Mouse (Mus musculus): ENCODE data around the gene Gxylt2. TPM values are rescaled to one million over a fixed set of nuclear protein-coding genes. Genes with fewer than 3 reads are reported as not detected.
A peak's percentile ranks its signal among the peaks of the same experiment; 100 is the strongest.

Gxylt2 gene
- polyA plus RNA-seq, 1 experiment from 2014 or later, result 5.5 TPM

GRCm38 (mm10) chr6:100716817-100717216 lies 12.3 kb downstream of the Gxylt2 start:
- no peaks in the 10 kb centered on the region for H3K36me3 ChIP-seq
- 81% methylated on average over 8 of the region's 8 CpGs for WGBS
- no peaks in the 10 kb centered on the region for H3K9me3 ChIP-seq
- H3K4me1 ChIP-seq, result no peaks in the 10 kb centered on the region
- H3K4me3 ChIP-seq, result no peak overlapping the region
- H3K27ac ChIP-seq, result no peak overlapping the region
- no peak for ATAC-seq (ENCODE audit: low FRiP score, low read depth)
- no peak overlapping the region for H3K9ac ChIP-seq
- no peaks in the 10 kb centered on the region for H3K27me3 ChIP-seq (replicated peaks)
- no peak overlapping the region for H3K4me2 ChIP-seq (replicated peaks)

DNA sequence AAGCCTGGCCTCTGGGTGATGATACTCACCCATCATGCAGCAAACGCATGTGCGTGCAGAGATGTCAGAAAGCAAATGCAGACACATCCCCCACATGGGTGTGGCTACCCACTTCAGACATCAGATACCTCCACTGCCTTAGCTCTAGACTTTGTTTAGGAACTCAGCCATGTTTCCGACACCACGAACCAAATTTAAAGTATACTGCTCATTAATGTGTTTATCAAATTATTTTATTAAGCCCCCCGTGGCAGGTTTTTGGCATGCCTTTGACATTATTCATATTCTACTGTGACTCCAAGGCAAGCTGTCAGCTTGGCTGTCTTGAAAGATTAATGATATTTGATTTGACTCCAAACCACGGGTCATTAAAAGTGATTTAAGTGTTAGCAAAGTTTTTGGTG lies 15.6 kb downstream of the Gxylt2 start:
- H3K4me1 ChIP-seq, result no peaks in the 10 kb centered on the region
- 79% methylated on average over 6 of the region's 6 CpGs for WGBS
- H3K4me3 ChIP-seq, result no peak overlapping the region
- no peaks in the 10 kb centered on the region for H3K9me3 ChIP-seq
- H3K9ac ChIP-seq, result no peak overlapping the region
- no peak overlapping the region for H3K27ac ChIP-seq
- ATAC-seq (ENCODE audit: low FRiP score, low read depth), result no peak
- no peaks in the 10 kb centered on the region for H3K27me3 ChIP-seq (replicated peaks)
- no peaks in the 10 kb centered on the region for H3K36me3 ChIP-seq
- no peak overlapping the region for H3K4me2 ChIP-seq (replicated peaks)

GRCm38 (mm10) chr6:100720882-100721721 lies 16.6 kb downstream of the Gxylt2 start:
- no peaks in the 10 kb centered on the region for H3K9me3 ChIP-seq
- H3K4me1 ChIP-seq, result no peaks in the 10 kb centered on the region
- H3K9ac ChIP-seq, result no peak overlapping the region
- 69% methylated on average over 17 of the region's 17 CpGs for WGBS
- no peak overlapping the region for H3K4me3 ChIP-seq
- no peaks in the 10 kb centered on the region for H3K36me3 ChIP-seq
- no peak for ATAC-seq (ENCODE audit: low FRiP score, low read depth)
- no peak overlapping the region for H3K27ac ChIP-seq
- H3K27me3 ChIP-seq (replicated peaks), result no peaks in the 10 kb centered on the region
- no peak overlapping the region for H3K4me2 ChIP-seq (replicated peaks)

DNA sequence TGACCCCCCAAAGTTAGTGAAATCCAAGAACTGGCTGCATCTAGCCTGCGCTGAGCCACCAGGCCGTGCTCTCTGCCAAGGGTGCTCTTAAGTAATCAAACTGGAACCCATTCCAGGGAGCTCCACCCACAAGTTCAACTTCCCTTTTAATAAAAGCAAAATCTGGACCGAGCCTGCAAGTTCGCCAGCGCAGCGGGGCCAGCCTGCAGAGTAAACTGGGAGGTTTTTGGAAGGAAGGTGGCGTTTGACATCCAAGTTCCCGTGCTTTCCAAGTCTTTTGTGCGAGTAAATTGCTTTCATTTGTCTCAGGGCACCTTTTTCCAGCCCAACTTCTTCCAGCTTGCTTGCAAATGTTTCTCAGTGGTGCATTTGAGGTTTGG lies 27.5 kb downstream of the Gxylt2 start:
- 66% methylated on average over 9 of the region's 9 CpGs for WGBS

GRCm38 (mm10) chr6:100732376-100733021 lies 28.0 kb downstream of the Gxylt2 start:
- Histone ChIP-seq H3K4me1 (no peaks in the 10 kb centered on the region), H3K9me3 (no peaks in the 10 kb centered on the region), H3K27ac (no peak overlapping the region), H3K27me3 (replicated peaks) (no peaks in the 10 kb centered on the region), H3K36me3 (no peaks in the 10 kb centered on the region), H3K4me3 (no peak overlapping the region), H3K9ac (no peak overlapping the region), H3K4me2 (replicated peaks) (no peak overlapping the region)
- 63% methylated on average over 12 of the region's 12 CpGs for WGBS
- ATAC-seq (ENCODE audit: low FRiP score, low read depth), result no peak

More for the DNA sequence above, 27.5 kb downstream of the Gxylt2 start:
- H3K4me3 ChIP-seq, result no peak overlapping the region
- H3K9me3 ChIP-seq, result no peaks in the 10 kb centered on the region
- no peak overlapping the region for H3K9ac ChIP-seq
- H3K36me3 ChIP-seq, result no peaks in the 10 kb centered on the region
- H3K27me3 ChIP-seq (replicated peaks), result no peaks in the 10 kb centered on the region
- no peak overlapping the region for H3K4me2 ChIP-seq (replicated peaks)
- H3K27ac ChIP-seq, result no peak overlapping the region
- H3K4me1 ChIP-seq, result no peaks in the 10 kb centered on the region
- ATAC-seq (ENCODE audit: low FRiP score, low read depth), result no peak

GRCm38 (mm10) chr6:100733218-100733617 lies 28.7 kb downstream of the Gxylt2 start:
- Histone ChIP-seq H3K4me1 (no peaks in the 10 kb centered on the region), H3K9ac (no peak overlapping the region), H3K36me3 (no peaks in the 10 kb centered on the region), H3K4me2 (replicated peaks) (no peak overlapping the region), H3K4me3 (no peak overlapping the region), H3K27ac (no peak overlapping the region), H3K27me3 (replicated peaks) (no peaks in the 10 kb centered on the region), H3K9me3 (no peaks in the 10 kb centered on the region)
- ATAC-seq (ENCODE audit: low FRiP score, low read depth), result no peak
- WGBS, result 91% methylated on average over 10 of the region's 10 CpGs

DNA sequence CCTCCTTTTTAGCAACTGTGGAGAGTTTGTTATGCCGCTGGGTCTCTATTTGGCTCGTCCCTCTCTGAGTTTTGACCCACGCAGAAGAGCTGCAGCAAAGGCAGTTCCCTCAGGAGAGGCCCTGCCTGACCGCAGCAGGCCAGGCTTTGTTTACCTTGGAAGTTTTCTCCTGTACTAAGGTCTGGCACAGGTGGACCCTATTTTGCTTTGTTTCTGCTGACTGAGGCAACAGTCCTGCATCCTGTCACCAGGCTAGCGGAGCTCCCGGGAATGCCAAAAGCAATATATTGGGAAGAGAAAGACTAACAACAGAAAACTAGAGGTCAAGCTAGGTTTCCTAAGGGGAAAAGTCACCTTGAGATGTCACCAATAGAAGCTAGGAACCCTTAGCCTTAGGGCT lies 29.8 kb downstream of the Gxylt2 start:
- H3K4me3 ChIP-seq, result no peak overlapping the region
- H3K4me2 ChIP-seq (replicated peaks), result no peak overlapping the region
- no peak overlapping the region for H3K9ac ChIP-seq
- no peak for ATAC-seq (ENCODE audit: low FRiP score, low read depth)
- no peaks in the 10 kb centered on the region for H3K27me3 ChIP-seq (replicated peaks)
- H3K9me3 ChIP-seq, result no peaks in the 10 kb centered on the region
- no peak overlapping the region for H3K27ac ChIP-seq
- no peaks in the 10 kb centered on the region for H3K4me1 ChIP-seq
- no peaks in the 10 kb centered on the region for H3K36me3 ChIP-seq
- 88% methylated on average over 6 of the region's 6 CpGs for WGBS

GRCm38 (mm10) chr6:100758431-100759208 lies 54.1 kb downstream of the Gxylt2 start:
- Histone ChIP-seq H3K27ac (no peak overlapping the region), H3K36me3 (no peaks in the 10 kb centered on the region), H3K27me3 (replicated peaks) (no peaks in the 10 kb centered on the region), H3K4me3 (no peak overlapping the region), H3K9me3 (no peaks in the 10 kb centered on the region), H3K4me2 (replicated peaks) (no peak overlapping the region), H3K9ac (no peak overlapping the region), H3K4me1 (no peaks in the 10 kb centered on the region)
- no peak for ATAC-seq (ENCODE audit: low FRiP score, low read depth)
- 73% methylated on average over 4 of the region's 4 CpGs for WGBS

DNA sequence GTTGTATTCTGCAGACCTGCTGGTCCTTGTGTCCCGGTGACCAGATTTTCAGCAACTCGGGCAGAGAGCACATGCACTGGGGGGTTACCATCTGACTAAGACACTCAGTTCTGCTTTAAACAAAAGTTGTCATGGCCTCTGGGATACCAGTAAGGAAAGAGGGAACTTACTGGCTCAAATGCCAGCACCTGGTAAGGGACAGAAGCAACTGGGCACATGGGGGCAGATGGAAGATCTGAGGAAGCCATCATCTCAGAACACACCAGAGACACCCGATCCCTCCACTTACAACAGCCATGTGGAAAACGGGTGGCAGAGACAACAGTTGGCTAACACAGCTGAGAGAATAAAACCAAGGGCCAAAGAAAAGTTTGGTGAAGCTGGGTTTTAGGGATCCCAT lies 63.2 kb downstream of the Gxylt2 start:
- H3K9me3 ChIP-seq, result no peaks in the 10 kb centered on the region
- no peak overlapping the region for H3K4me2 ChIP-seq (replicated peaks)
- H3K4me1 ChIP-seq, result no peaks in the 10 kb centered on the region
- H3K4me3 ChIP-seq, result no peak overlapping the region
- H3K9ac ChIP-seq, result no peak overlapping the region
- H3K36me3 ChIP-seq, result no peaks in the 10 kb centered on the region
- no peaks in the 10 kb centered on the region for H3K27me3 ChIP-seq (replicated peaks)
- H3K27ac ChIP-seq, result no peak overlapping the region
- 82% methylated on average over 4 of the region's 4 CpGs for WGBS
- no peak for ATAC-seq (ENCODE audit: low FRiP score, low read depth)

GRCm38 (mm10) chr6:100775923-100776505 lies 71.5 kb downstream of the Gxylt2 start:
- H3K36me3 ChIP-seq, result no peaks in the 10 kb centered on the region
- no peaks in the 10 kb centered on the region for H3K27me3 ChIP-seq (replicated peaks)
- H3K4me1 ChIP-seq, result peaks cover 9% of the 10 kb centered on the region
- H3K9ac ChIP-seq, result no peak overlapping the region
- ATAC-seq (ENCODE audit: low FRiP score, low read depth), result no peak
- 70% methylated on average over 15 of the region's 15 CpGs for WGBS
- H3K9me3 ChIP-seq, result no peaks in the 10 kb centered on the region
- H3K4me3 ChIP-seq, result no peak overlapping the region
- no peak overlapping the region for H3K4me2 ChIP-seq (replicated peaks)
- H3K27ac ChIP-seq, result no peak overlapping the region

- Histone ChIP-seq H3K9ac (no peak overlapping the region), H3K36me3 (no peaks in the 10 kb centered on the region), H3K9me3 (no peaks in the 10 kb centered on the region), H3K4me1 (peaks cover 9% of the 10 kb centered on the region), H3K27me3 (replicated peaks) (no peaks in the 10 kb centered on the region), H3K4me3 (no peak overlapping the region), H3K27ac (no peak overlapping the region), H3K4me2 (replicated peaks) (no peak overlapping the region)
- 95% methylated on average over 5 of the region's 5 CpGs for WGBS
- ATAC-seq (ENCODE audit: low FRiP score, low read depth), result no peak
These were observed 74.1 kb downstream of the Gxylt2 start for GRCm38 (mm10) chr6:100778595-100778994.

GRCm38 (mm10) chr6:100780421-100780820 lies 75.9 kb downstream of the Gxylt2 start:
- H3K9me3 ChIP-seq, result no peaks in the 10 kb centered on the region
- H3K27ac ChIP-seq, result no peak overlapping the region
- ATAC-seq (ENCODE audit: low FRiP score, low read depth), result peak; percentile 37; the same call in 1 of the 2 replicates
- H3K4me1 ChIP-seq, result peaks cover 9% of the 10 kb centered on the region
- no peaks in the 10 kb centered on the region for H3K36me3 ChIP-seq
- no peaks in the 10 kb centered on the region for H3K27me3 ChIP-seq (replicated peaks)
- 17% methylated on average over 4 of the region's 4 CpGs for WGBS
- no peak overlapping the region for H3K4me3 ChIP-seq
- H3K9ac ChIP-seq, result no peak overlapping the region
- no peak overlapping the region for H3K4me2 ChIP-seq (replicated peaks)
